Mouse (Mus musculus) midbrain, embryonic 14.5 days (tissue): ENCODE measurements around the gene Ang2. TPM values are rescaled to one million over a fixed set of nuclear protein-coding genes. Genes with fewer than 3 reads are reported as not detected.
A peak's percentile ranks its signal among the peaks of the same experiment; 100 is the strongest.
"Not testable (repeated sequence)": the region's sequence is repeated elsewhere in the genome, so short reads cannot be mapped to it uniquely, and the experiment has no call there.

ENCODE experiments used
- ATAC-seq: fragments of 200-750 bp; cut with Nextera tagmentation; 2 replicates; pipeline ENCODE4 v1.8.0; 2017; ENCODE audit warnings: moderate number of reproducible peaks, moderate library complexity; ENCODE audit not compliant: low FRiP score, low TSS enrichment
- DNase-seq: peaks from one replicate; pipeline ENCODE4 v3.0.0-alpha.2; 2015
- H3K27ac ChIP-seq: fragments of 300-500 bp; sonication (generic); replicated peaks from 2 replicates; pipeline ENCODE4 v1.5.1; 2014; ENCODE audit warnings: mild to moderate bottlenecking, low read depth, low read length, moderate library complexity
- H3K27me3 ChIP-seq: fragments of 300-500 bp; sonication (generic); 2 replicates; pipeline ENCODE4 v1.6.1; 2014; ENCODE audit warnings: low read length, control low read depth, mixed read lengths; ENCODE audit not compliant: control insufficient read depth, insufficient read depth
- H3K36me3 ChIP-seq: fragments of 300-500 bp; sonication (generic); 2 replicates; pipeline ENCODE4 v1.6.1; 2014; ENCODE audit warnings: low read length, control low read depth; ENCODE audit not compliant: control insufficient read depth, insufficient read depth
- H3K4me1 ChIP-seq: fragments of 300-500 bp; sonication (generic); 2 replicates; pipeline ENCODE4 v1.6.1; 2014; ENCODE audit warnings: mild to moderate bottlenecking, antibody characterized with exemption, low read length, control low read depth; ENCODE audit not compliant: control insufficient read depth, insufficient read depth
- H3K4me2 ChIP-seq: fragments of 300-500 bp; sonication (generic); 2 replicates; pipeline ENCODE4 v1.6.1; 2014; ENCODE audit warnings: mild to moderate bottlenecking, low read length, moderate library complexity
- H3K4me3 ChIP-seq: fragments of 300-500 bp; sonication (generic); replicated peaks from 2 replicates; pipeline ENCODE4 v1.5.1; 2014; ENCODE audit warnings: low read depth, low read length
- H3K9ac ChIP-seq: fragments of 300-500 bp; sonication (generic); replicated peaks from 2 replicates; pipeline ENCODE4 v1.6.1; 2014; ENCODE audit warnings: mild to moderate bottlenecking, low read length, moderate library complexity
- H3K9me3 ChIP-seq: fragments of 300-500 bp; sonication (generic); 2 replicates; pipeline ENCODE4 v1.6.1; 2016; ENCODE audit warnings: low read length, control low read depth, mixed read lengths; ENCODE audit not compliant: control insufficient read depth
- WGBS: fragments of 180-500 bp; shearing (Covaris S2); extraction: QIAGEN DNeasy Blood & Tissue Kit; methylation state at CpG from one replicate; pipeline ENCODE4 v1.1.7; 2014; 5-methylcytosine and 5-hydroxymethylcytosine counted together
- polyA plus RNA-seq: library from polyadenylated mRNA; unstranded; fragments of >200 nt; fragmentation: Nextera tagmentation; extraction: Ambion mirVana; gene quantifications from 2 replicates; pipeline ENCODE4 v1.2.1, GENCODE M21; 2014

Ang2 gene
- polyA plus RNA-seq, 1 experiment from 2014 or later = not detected

DNA sequence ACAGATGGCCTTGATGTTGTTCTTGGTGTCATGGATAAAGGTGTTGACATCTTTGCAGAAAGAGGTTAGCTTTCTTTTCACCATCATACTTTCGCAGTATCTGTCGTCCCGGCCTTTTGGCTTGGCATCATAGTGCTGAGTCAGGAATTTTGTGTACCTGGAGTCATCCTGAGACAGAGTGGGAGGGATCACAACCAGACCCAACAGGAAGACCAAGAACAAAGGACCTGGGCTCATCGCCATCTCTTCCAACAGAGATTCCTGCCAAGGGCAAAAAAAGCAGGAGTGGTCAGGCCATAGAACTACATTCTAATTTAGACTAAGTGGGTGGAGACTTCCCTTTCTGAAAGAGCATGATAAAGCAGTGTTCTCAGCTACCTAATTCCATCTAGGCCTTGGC lies 3.3 kb downstream of the Ang2 start:
- H3K36me3 ChIP-seq = no peaks in the 10 kb centered on the region
- H3K4me2 ChIP-seq = no peak overlapping the region
- H3K9me3 ChIP-seq = no peaks in the 10 kb centered on the region
- H3K27ac ChIP-seq = no peak overlapping the region
- DNase-seq (no peak), ATAC-seq (no peak)
- no peak overlapping the region for H3K4me3 ChIP-seq
- no peak overlapping the region for H3K9ac ChIP-seq
- H3K27me3 ChIP-seq = no peaks in the 10 kb centered on the region
- H3K4me1 ChIP-seq = no peaks in the 10 kb centered on the region
- 93% methylated on average over 4 of the region's 4 CpGs for WGBS

DNA sequence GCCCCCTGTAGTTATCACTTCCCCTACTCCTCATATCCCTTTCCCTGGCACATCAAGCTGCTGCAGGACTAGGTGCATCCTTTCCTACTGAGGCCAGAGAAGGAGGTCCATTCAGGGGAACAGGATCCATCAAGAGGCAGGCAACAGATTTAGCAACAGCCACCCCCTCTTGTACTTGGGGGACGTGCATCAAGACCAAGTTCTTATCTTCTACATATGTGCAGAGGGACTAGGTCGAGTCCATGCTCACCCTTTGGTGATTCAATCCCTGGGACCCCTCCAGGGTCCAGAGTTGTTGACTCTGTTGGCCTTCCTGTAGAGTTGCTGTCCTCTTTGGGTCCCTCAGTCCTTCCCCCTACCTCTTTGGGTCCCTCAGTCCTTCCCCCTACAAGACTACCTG lies 17.9 kb downstream of the Ang2 start:
- WGBS = 88% methylated on average over 2 of the region's 2 CpGs
- not testable (repeated sequence) for H3K4me3 ChIP-seq, H3K36me3 ChIP-seq, H3K4me1 ChIP-seq, H3K4me2 ChIP-seq, H3K27me3 ChIP-seq, DNase-seq, H3K27ac ChIP-seq, H3K9ac ChIP-seq, ATAC-seq, H3K9me3 ChIP-seq

DNA sequence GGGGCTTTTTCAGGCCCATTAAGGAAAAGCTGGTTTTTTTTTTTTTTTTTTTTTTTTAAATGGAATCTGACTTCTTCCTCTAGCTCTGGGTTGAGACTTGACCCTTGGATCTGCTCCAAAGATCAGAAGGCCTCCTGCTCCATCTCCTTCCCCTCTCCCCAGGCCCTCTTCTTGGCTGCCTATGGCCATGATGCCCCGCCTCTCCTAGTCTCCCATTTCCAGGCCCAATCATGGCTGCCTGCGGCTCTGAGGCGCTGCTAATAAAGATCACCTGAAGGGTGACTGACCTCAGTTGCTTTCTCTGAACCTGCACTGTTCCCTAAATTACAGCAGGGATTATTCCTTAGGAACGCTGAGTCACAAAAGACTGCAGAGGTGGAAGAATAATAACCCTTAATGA lies 25.1 kb downstream of the Ang2 start:
- no peak overlapping the region for H3K9ac ChIP-seq
- 77% methylated on average over 4 of the region's 4 CpGs for WGBS

DNA sequence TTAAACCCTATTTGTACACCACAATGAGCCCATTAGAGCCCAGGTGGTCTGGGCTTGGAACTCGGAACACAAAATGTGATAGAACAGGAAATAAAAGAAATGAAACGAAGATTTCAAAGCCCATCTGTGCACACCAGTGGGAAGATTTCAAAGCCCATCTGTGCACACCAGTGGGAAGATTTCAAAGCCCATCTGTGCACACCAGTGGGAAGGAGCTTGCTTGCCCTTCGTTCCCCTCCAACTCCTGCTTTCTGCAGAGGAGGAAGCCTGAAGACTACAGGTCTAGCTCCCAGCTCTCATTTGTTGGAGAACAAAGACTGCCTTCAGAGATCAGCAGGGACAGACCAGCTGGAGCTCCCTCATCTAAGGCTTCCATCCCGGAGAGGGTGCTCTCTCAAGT lies 26.0 kb downstream of the Ang2 start:
- H3K4me1 ChIP-seq, ATAC-seq, H3K27ac ChIP-seq, H3K4me2 ChIP-seq, H3K27me3 ChIP-seq, H3K9me3 ChIP-seq, H3K36me3 ChIP-seq, H3K4me3 ChIP-seq, H3K9ac ChIP-seq, DNase-seq: not testable (repeated sequence)
- WGBS = 52% methylated on average over 4 of the region's 4 CpGs

More for the DNA sequence above, 25.1 kb downstream of the Ang2 start:
- no peaks in the 10 kb centered on the region for H3K27me3 ChIP-seq
- no peak overlapping the region for H3K27ac ChIP-seq
- no peaks in the 10 kb centered on the region for H3K4me1 ChIP-seq
- no peak overlapping the region for H3K4me2 ChIP-seq
- H3K4me3 ChIP-seq = no peak overlapping the region
- H3K36me3 ChIP-seq = no peaks in the 10 kb centered on the region
- no peaks in the 10 kb centered on the region for H3K9me3 ChIP-seq
- ATAC-seq (no peak), DNase-seq (no peak)

DNA sequence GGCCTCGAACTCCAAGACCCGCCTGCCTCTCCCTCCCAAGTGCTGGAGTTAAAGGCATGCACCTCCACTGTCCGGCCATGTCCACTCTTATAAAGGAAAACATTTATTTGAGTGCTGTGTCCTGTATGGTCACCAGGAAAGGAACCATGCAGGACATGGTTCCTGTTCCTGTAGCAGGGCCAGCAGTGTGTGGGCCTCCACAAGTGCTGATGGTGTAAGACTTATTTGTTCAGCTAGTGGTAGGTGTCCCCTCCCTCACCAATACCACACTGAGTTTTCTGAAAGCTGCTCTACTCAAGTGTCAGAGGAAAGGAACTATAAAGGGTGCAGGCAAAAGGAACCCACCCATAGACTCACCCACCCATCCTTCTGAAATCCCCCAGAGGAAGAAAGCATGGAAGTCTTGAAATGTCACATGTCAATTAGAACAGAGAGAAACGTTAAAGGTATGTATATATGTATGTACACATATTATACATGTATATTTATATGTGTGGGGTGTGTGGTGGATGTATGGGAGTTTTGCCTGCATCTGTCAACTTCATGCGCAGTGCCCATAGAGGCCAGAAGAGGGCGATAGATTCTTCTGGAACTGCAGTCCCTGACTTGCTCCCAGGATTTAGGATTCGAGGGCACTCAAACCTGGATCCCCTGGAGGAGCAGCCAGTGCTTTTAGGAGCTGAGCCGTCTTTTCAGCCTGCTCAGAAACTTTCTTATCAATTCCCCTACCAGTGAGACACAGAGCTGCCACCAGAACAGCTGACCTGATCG lies 26.7 kb downstream of the Ang2 start:
- not testable (repeated sequence) for ATAC-seq, H3K27me3 ChIP-seq, H3K4me1 ChIP-seq, H3K4me2 ChIP-seq, H3K27ac ChIP-seq, H3K9me3 ChIP-seq, H3K4me3 ChIP-seq, H3K9ac ChIP-seq, H3K36me3 ChIP-seq
- WGBS = 39% methylated on average over 9 of the region's 9 CpGs
- peak; percentile 69 for DNase-seq

DNA sequence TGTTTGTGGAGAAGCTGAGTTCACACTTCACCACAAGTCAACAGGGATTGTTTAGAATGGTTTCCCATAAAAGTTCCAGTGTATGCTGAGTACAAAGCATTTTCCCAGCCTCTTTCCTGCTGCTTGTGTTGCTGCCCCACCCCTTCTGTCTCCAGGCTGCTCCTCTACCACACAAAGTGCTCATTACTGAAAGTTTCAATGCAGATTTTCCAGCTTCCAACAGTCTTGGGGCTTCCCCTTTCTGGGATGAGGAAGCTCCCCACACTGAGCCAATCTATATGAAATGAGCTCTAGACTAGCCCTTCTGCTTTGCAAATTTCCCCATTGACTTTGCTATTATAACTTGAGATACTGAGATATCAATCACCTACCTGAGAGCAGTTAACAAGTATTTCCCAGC lies 32.9 kb downstream of the Ang2 start:
- no peak for ATAC-seq
- Histone ChIP-seq H3K27me3 (no peaks in the 10 kb centered on the region), H3K4me1 (no peaks in the 10 kb centered on the region), H3K27ac (no peak overlapping the region), H3K9ac (no peak overlapping the region), H3K36me3 (no peaks in the 10 kb centered on the region), H3K4me3 (no peak overlapping the region), H3K9me3 (no peaks in the 10 kb centered on the region), H3K4me2 (no peak overlapping the region)
- DNase-seq = no peak

DNA sequence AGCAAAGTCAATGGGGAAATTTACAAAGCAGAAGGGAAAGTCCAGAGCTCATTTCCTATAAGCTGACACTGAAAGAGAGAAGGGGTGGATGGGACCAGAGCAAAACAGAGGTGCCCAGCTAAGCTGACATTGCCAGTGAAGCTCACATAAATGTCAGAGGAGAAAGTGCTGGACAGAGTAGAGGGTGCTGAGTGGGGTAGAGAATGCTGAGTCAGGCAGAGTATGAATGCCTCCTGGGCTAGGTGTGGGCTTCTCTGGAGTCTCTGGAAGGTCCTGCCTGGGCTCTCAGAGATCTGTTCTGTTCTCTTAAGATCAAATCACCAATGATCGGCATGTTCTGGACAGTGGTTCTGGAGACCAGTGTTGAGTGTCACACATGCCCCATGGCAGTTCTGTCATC lies 33.5 kb downstream of the Ang2 start:
- Histone ChIP-seq H3K36me3 (no peaks in the 10 kb centered on the region), H3K27me3 (no peaks in the 10 kb centered on the region), H3K4me3 (no peak overlapping the region), H3K9ac (no peak overlapping the region), H3K4me1 (no peaks in the 10 kb centered on the region), H3K27ac (no peak overlapping the region), H3K9me3 (no peaks in the 10 kb centered on the region), H3K4me2 (no peak overlapping the region)
- ATAC-seq = no peak
- WGBS = 100% methylated on average over 1 of the region's 1 CpGs
- DNase-seq = no peak

DNA sequence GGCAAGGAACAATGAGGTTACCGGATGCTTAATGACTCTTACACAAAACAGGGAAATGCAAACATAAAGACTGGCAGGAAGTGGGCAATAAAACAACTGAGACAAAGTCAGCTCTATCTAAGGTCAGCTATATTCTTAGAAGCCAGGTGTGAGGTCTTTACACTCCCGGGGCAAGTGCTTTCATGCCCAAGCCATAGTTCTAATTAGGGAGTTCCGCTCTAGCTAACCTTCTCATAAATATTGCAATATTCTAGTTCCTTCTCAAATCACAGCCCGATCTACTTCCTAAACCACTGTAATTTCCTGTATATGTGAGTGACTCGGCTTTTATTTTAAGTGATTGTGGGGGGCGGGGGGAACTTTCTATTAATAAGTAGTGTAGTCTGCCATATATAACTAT lies 35.6 kb downstream of the Ang2 start:
- H3K9ac ChIP-seq, ATAC-seq, H3K27me3 ChIP-seq, H3K4me3 ChIP-seq, H3K27ac ChIP-seq, H3K9me3 ChIP-seq, H3K36me3 ChIP-seq, H3K4me2 ChIP-seq, DNase-seq, H3K4me1 ChIP-seq: not testable (repeated sequence)
- WGBS = 94% methylated on average over 6 of the region's 6 CpGs

DNA sequence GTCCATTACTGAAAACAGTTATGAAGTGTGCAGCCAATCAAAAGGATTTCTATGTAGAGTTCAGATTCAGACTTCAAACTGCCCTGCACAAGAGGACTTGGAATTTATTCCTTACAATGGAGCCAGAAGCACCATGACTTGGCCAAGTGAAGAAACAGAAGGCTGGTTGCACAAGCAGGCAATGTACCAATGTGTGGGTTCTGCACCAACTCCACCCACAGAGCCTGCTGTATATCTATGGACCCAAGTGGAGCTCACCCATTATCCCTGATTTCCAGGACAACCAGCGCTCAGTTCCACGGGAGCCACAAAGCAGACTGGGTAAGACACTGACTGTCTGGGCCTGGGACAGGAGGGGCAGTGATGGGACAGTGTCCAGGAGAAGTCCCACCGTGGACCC lies 37.0 kb downstream of the Ang2 start, which contains the start of gene Rnase2b:
Gene Rnase2b, plus strand, starts transcription at position 285 of the 400 bp plus-strand sequence.
- not testable (repeated sequence) for ATAC-seq, H3K4me2 ChIP-seq, H3K9me3 ChIP-seq, H3K9ac ChIP-seq, DNase-seq, H3K36me3 ChIP-seq, H3K4me1 ChIP-seq, H3K27me3 ChIP-seq, H3K4me3 ChIP-seq, H3K27ac ChIP-seq
- WGBS = 88% methylated on average over 3 of the region's 3 CpGs
